Mouse (Mus musculus): Measurements from ENCODE around the gene Olfr1351. TPM values are rescaled to one million over a fixed set of nuclear protein-coding genes. Genes with fewer than 3 reads are reported as not detected.
"Not testable (repeated sequence)": the region's sequence is repeated elsewhere in the genome, so short reads cannot be mapped to it uniquely, and the experiment has no call there.

Gene Olfr1351
- not detected in 2 replicates for polyA plus RNA-seq (2015; fragmentation: Nextera tagmentation; extraction: Ambion mirVana)

DNA sequence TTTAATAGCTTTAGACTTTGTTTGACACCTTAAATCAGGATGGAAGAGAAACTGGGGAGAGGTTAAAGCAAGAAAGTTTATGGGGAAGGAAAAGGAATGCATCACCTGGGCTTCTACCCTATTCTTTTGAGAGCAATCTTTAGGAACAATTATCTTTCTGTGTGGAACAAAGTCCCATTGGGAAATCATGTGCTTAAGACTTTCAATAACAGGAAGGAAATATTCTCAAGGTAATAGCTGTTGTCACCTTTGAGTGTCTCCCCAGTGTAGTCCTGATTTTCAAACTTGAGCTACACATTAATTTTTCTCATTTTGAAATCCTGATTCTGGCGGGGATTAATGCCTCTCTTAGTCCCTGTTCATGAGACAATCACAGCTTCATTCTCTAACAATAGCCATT lies at the start of gene Olfr1351:
Olfr1351 (plus strand) TSS at position 301 of the 400 bp plus-strand sequence.
- DNase-seq (ENCODE audit: low spot score), result no peak

DNA sequence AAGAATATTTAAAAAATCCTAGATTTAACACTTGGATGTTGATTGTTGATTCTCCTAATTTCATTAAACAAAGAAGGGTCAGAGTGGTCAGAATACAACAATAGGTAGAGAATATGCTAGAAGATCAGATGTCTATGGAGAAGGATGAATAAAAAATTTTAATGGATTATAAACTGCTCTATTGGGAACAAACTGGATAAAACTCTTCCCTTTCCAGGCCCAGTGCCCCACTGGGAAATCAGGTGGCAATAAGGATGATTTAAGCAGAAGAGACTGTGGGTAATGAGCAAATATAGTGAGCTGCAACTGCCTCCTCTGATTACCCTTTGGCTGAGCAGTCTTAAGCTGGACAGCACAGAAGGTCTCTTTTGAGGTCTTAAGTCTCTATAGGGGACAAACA lies 49.3 kb upstream of the Olfr1351 start, which contains the start of gene Olfr1353:
Olfr1353 (plus strand) TSS at position 301 of the 400 bp plus-strand sequence.
- DNase-seq (ENCODE audit: low spot score), result not testable (repeated sequence)

DNA sequence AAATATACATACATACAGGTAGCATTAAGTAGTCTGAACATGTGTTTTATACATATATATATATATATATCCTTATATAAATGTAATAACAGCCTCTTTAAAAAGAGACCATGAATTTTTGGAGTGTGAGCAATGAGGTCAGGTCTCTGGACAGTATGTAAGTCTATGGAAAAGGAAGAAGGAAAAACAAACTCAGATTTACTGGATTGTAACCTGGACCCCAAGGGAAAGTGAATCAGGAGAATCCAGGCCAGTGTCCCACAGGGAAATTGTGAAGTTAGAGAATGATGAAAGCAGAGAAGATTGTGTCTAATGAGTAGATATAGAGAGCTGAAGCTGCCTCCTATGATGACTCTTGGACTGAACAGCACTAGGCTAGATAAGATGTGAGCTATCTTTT lies 31.5 kb upstream of the Olfr1351 start, which contains the start of gene Olfr1352:
Olfr1352 (plus strand) TSS at position 301 of the 400 bp plus-strand sequence.
- DNase-seq (ENCODE audit: low spot score), result no peak

DNA sequence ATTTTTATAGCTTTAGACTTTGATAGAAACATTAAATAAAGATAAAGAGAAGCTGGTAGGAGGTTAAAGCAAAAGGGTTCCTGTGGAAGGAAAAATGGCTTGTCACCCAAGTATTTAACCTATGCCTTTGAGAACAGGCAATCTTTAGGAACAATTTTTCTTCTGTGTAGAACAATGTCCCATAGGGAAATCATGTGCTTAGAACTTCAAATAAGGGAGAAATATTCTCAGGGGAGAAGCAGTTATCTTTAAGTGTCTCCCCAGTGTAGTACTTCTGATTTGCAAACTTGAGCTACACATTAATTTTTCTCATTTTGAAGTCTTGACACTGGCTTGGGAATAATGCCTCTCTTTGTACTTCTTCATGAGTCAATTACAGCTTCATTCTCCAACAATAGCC lies 16.2 kb downstream of the Olfr1351 start, which contains the start of gene Olfr57:
Olfr57 (plus strand) TSS at position 301 of the 400 bp plus-strand sequence.
- no peak for DNase-seq (ENCODE audit: low spot score)

DNA sequence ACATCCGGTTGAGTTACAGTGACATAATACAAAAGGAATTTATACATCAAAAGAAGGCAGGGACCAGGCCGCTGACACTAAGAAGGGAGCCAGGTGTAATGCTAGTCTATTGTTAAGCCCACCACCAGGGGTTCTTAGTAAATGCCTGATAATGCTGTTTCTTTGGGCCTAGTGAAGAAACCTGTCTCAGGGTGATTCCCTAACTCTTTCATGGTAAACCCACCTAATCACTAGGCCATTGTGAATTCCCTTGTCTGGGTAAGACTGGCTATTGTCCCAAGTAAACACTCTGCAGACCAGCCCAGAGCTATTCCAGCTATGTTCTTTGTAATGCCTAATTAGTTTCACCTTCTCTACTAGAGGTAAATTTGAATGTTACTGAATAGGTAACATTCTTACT lies 30.2 kb downstream of the Olfr1351 start:
- not testable (repeated sequence) for DNase-seq (ENCODE audit: low spot score)

DNA sequence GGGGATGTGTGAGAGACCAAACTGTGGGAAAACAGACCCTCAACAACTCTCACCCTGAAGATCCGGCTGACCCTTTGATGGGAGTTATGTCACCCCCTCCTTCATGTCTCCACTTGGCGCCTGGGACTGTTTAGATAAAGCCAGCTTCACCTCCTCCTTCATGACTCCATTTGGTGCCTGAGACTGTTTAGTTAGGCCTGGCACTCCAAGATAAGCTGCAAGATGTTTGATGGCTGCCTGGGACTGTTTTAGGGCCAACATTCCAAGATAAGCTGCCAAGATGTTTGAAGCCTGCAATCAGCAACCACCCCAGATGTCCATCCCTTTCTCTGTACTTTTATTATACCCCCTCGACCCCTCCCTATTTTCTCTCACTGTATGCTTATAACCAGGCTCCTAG lies 45.1 kb downstream of the Olfr1351 start:
- DNase-seq (ENCODE audit: low spot score), result not testable (repeated sequence)

Other genes with a start within 250 kb of the Olfr1351 start
- gene Slc1a6, start 232.0 kb upstream of the Olfr1351 start, polyA plus RNA-seq (2015; fragmentation: Nextera tagmentation; extraction: Ambion mirVana), result 0.09 and 0.14 TPM in 2 replicates
- gene Olfr1356, start 160.3 kb upstream of the Olfr1351 start, polyA plus RNA-seq (2015; fragmentation: Nextera tagmentation; extraction: Ambion mirVana), result not detected in 2 replicates
- not detected in 2 replicates for gene Olfr1355, start 136.9 kb upstream of the Olfr1351 start, polyA plus RNA-seq (2015; fragmentation: Nextera tagmentation; extraction: Ambion mirVana)
- gene Olfr1354, start 99.3 kb upstream of the Olfr1351 start, polyA plus RNA-seq (2015; fragmentation: Nextera tagmentation; extraction: Ambion mirVana), result not detected in 2 replicates
- gene Olfr8, start 61.8 kb upstream of the Olfr1351 start, polyA plus RNA-seq (2015; fragmentation: Nextera tagmentation; extraction: Ambion mirVana), result not detected in 2 replicates
- gene Olfr1353, start 49.2 kb upstream of the Olfr1351 start, polyA plus RNA-seq (2015; fragmentation: Nextera tagmentation; extraction: Ambion mirVana), result not detected in 2 replicates
- gene Olfr1352, start 31.4 kb upstream of the Olfr1351 start, polyA plus RNA-seq (2015; fragmentation: Nextera tagmentation; extraction: Ambion mirVana), result not detected in 2 replicates
- not detected in 2 replicates for gene Olfr57, start 16.3 kb downstream of the Olfr1351 start, polyA plus RNA-seq (2015; fragmentation: Nextera tagmentation; extraction: Ambion mirVana)
- gene 2610008E11Rik, start 85.1 kb downstream of the Olfr1351 start, polyA plus RNA-seq (2015; fragmentation: Nextera tagmentation; extraction: Ambion mirVana), result 16.1 and 17.3 TPM in 2 replicates
- gene Vmn2r80, start 136.3 kb downstream of the Olfr1351 start, polyA plus RNA-seq (2015; fragmentation: Nextera tagmentation; extraction: Ambion mirVana), result not detected in 2 replicates
- gene Vmn2r81, start 235.2 kb downstream of the Olfr1351 start, polyA plus RNA-seq (2015; fragmentation: Nextera tagmentation; extraction: Ambion mirVana), result not detected in 2 replicates

All from thymus, postnatal 0 days (tissue).